Mouse (Mus musculus): ENCODE measurements around the gene Polr3h. TPM values are rescaled to one million over a fixed set of nuclear protein-coding genes. Genes with fewer than 3 reads are reported as not detected.

The Polr3h gene
- polyA plus RNA-seq, 1 experiment from 2014 or later, result 80.1 TPM

- H3K4me3 ChIP-seq (replicated peaks), result no peak overlapping the region
- H3K4me1 ChIP-seq, result peaks cover 19% of the 10 kb centered on the region
- 12% methylated on average over 9 of the region's 9 CpGs for WGBS
- H3K27me3 ChIP-seq, result no peaks in the 10 kb centered on the region
- ATAC-seq (replicated peaks; ENCODE audit: low FRiP score), result peak; percentile 80
- peak overlapping the region; percentile 27; the same call in 1 of the 2 replicates for H3K4me2 ChIP-seq
- 0 out of 2 replicates have a peak, but pooled peaks cover 10% of the 10 kb centered on the region for H3K36me3 ChIP-seq
- H3K9ac ChIP-seq, result no peak overlapping the region
- H3K9me3 ChIP-seq (replicated peaks), result no peaks in the 10 kb centered on the region
- H3K27ac ChIP-seq, result peak overlapping the region; percentile 52
Measured at GRCm38 (mm10) chr15:81943176-81943749, 17.2 kb upstream of the Polr3h start.

DNA sequence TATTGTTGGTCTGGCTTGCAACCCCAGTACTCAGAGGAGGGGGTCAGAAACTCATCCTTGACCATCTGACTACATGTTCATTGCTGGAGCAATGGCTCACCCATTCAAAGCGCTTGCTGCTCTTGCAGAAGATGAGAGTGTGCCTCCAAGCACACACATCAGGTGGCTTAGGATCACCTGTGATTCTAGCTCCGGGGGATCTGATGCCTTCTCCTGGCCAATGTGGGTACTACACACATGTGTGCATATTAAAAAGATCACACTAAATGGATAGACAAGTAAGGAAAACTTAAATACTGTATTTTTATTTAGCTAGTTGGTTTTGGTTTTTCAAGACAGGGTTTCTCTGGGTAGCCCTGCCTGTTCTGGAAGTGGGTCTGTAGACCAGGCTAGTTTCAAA, 15.0 kb upstream of the Polr3h start:
- Histone ChIP-seq H3K27me3 (no peaks in the 10 kb centered on the region), H3K9ac (no peak overlapping the region), H3K4me1 (peaks cover 41% of the 10 kb centered on the region), H3K36me3 (no peaks in the 10 kb centered on the region), H3K9me3 (replicated peaks) (no peaks in the 10 kb centered on the region), H3K4me3 (replicated peaks) (no peak overlapping the region), H3K27ac (no peak overlapping the region), H3K4me2 (no peak overlapping the region)
- WGBS, result 94% methylated on average over 2 of the region's 2 CpGs
- no peak for ATAC-seq (replicated peaks; ENCODE audit: low FRiP score)

GRCm38 (mm10) chr15:81940219-81940618, 14.2 kb upstream of the Polr3h start:
- H3K27ac ChIP-seq, result no peak overlapping the region
- no peak overlapping the region for H3K9ac ChIP-seq
- H3K4me3 ChIP-seq (replicated peaks), result no peak overlapping the region
- H3K9me3 ChIP-seq (replicated peaks), result no peaks in the 10 kb centered on the region
- H3K4me1 ChIP-seq, result peaks cover 43% of the 10 kb centered on the region
- no peak overlapping the region for H3K4me2 ChIP-seq
- H3K27me3 ChIP-seq, result no peaks in the 10 kb centered on the region
- H3K36me3 ChIP-seq, result no peaks in the 10 kb centered on the region
- no peak for ATAC-seq (replicated peaks; ENCODE audit: low FRiP score)
- WGBS, result 87% methylated on average over 5 of the region's 5 CpGs

DNA sequence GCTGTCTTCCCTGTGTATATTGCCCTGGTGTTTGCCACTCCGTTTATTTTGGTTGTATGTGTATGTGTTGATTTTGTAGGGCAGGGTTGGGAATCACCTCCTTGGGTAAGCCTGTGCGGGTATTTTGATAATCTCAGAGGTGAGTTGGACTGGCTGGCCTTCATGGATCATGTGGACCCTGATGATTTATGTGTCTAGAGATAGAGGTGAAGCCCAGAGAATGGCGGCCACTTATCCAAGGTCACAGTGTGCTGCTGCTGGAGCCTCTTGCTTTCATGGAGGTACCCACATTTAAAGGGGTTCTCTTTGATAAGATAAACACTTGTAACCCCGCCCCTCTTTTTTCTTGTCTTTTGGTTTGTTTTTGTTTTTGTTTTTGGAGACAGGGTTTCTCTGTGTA, 13.7 kb upstream of the Polr3h start:
- Histone ChIP-seq H3K4me3 (replicated peaks) (no peak overlapping the region), H3K27ac (no peak overlapping the region), H3K9me3 (replicated peaks) (no peaks in the 10 kb centered on the region), H3K27me3 (no peaks in the 10 kb centered on the region), H3K36me3 (no peaks in the 10 kb centered on the region), H3K4me1 (peaks cover 43% of the 10 kb centered on the region), H3K4me2 (no peak overlapping the region), H3K9ac (no peak overlapping the region)
- 82% methylated on average over 4 of the region's 4 CpGs for WGBS
- ATAC-seq (replicated peaks; ENCODE audit: low FRiP score), result no peak

GRCm38 (mm10) chr15:81939157-81939715, 13.2 kb upstream of the Polr3h start:
- Histone ChIP-seq H3K36me3 (no peaks in the 10 kb centered on the region), H3K27ac (no peak overlapping the region), H3K4me1 (peaks cover 43% of the 10 kb centered on the region), H3K4me3 (replicated peaks) (no peak overlapping the region), H3K4me2 (no peak overlapping the region), H3K9me3 (replicated peaks) (no peaks in the 10 kb centered on the region), H3K9ac (no peak overlapping the region), H3K27me3 (no peaks in the 10 kb centered on the region)
- no peak for ATAC-seq (replicated peaks; ENCODE audit: low FRiP score)
- WGBS, result 85% methylated on average over 10 of the region's 10 CpGs

- Histone ChIP-seq H3K27ac (peak overlapping the region; percentile 82), H3K4me3 (replicated peaks) (peak overlapping the region; percentile 49), H3K4me2 (peak overlapping the region; percentile 73), H3K9me3 (replicated peaks) (no peaks in the 10 kb centered on the region), H3K9ac (no peak overlapping the region), H3K36me3 (no peaks in the 10 kb centered on the region), H3K4me1 (peaks cover 42% of the 10 kb centered on the region), H3K27me3 (no peaks in the 10 kb centered on the region)
- 43% methylated on average over 2 of the region's 2 CpGs for WGBS
- no peak for ATAC-seq (replicated peaks; ENCODE audit: low FRiP score)
Measured at GRCm38 (mm10) chr15:81938246-81938645, 12.2 kb upstream of the Polr3h start.

GRCm38 (mm10) chr15:81937098-81937972, 11.3 kb upstream of the Polr3h start:
- H3K36me3 ChIP-seq, result no peaks in the 10 kb centered on the region
- H3K9me3 ChIP-seq (replicated peaks), result no peaks in the 10 kb centered on the region
- H3K9ac ChIP-seq, result peak overlapping the region; percentile 49
- 0 out of 2 replicates have a peak, but pooled peaks have one; percentile 17 for ATAC-seq (replicated peaks; ENCODE audit: low FRiP score)
- peaks cover 46% of the 10 kb centered on the region for H3K4me1 ChIP-seq
- H3K27me3 ChIP-seq, result no peaks in the 10 kb centered on the region
- 3% methylated on average over 19 of the region's 19 CpGs for WGBS
- H3K4me3 ChIP-seq (replicated peaks), result peak overlapping the region; percentile 49
- peak overlapping the region; percentile 73 for H3K4me2 ChIP-seq
- H3K27ac ChIP-seq, result peak overlapping the region; percentile 82

DNA sequence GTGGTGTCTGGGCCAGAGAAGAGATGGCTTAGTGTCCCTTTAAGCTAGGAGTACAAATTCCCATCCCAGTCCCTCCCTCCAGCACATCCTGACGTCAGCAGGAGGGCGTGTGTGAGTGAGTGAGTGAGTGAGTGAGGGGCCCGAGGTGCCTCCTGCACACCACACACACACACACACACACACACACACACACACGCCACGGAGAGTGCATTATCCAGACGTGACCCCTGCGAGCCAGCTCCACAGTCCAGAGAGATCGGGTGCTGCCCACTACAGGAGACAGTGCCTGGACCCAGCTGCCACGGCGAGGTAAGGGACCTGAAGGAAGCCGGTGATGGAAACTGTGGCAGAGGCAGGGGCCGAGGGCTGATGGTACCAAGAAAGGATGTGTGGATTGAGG, 10.6 kb upstream of the Polr3h start, which contains the start of gene Csdc2:
TSS of gene Csdc2 (plus strand) at position 81 of the 400 bp plus-strand sequence.
- under 1% methylated on average over 12 of the region's 12 CpGs for WGBS
- Histone ChIP-seq H3K27ac (peak within 1 kb of the TSS; percentile 82), H3K9me3 (replicated peaks) (no peaks in the 10 kb centered on the region), H3K36me3 (no peaks in the 10 kb centered on the region), H3K27me3 (no peaks in the 10 kb centered on the region), H3K9ac (peak within 1 kb of the TSS; percentile 49), H3K4me3 (replicated peaks) (peak within 1 kb of the TSS; percentile 49), H3K4me1 (peaks cover 44% of the 10 kb centered on the region), H3K4me2 (peak within 1 kb of the TSS; percentile 73)
- ATAC-seq (replicated peaks; ENCODE audit: low FRiP score), result peak; percentile 76

DNA sequence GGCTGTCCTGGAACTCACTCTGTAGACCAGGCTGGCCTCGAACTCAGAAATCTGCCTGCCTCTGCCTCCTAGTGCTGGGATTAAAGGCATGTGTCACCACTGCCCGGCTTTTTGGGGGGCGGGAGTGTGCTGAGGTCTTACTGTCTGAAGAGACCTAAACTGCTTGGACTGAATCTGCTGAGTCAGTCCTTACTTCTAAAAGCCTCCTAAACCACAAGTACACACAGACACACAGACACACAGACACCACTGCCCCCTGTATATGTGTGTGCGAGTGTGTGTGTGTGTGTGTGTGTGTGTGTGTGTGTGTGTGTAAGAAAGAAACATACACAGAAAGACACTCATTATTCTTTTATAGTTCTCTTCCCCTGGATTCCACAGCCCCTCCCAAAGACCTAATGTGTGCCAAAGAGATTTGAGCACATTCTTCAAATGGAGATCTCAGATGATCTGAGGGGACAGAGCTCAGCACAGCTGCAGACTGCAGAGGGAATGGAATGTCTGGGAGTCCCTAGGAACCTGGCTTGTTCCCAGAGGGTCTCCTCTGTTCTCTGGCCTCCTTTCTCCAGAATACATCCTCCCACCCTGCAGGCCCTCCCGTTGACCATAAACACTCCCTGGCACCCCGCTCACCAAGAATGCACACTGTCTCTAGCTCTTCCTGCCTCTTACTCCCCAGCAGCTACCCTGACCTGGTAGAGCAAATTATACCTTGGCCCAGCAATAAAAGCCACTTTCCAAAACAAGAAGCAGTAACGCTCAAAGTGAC, 10.0 kb upstream of the Polr3h start:
- WGBS, result 48% methylated on average over 7 of the region's 7 CpGs
- H3K9ac ChIP-seq, result 0 out of 2 replicates have a peak overlapping the region, but pooled peaks have one; percentile 49

DNA sequence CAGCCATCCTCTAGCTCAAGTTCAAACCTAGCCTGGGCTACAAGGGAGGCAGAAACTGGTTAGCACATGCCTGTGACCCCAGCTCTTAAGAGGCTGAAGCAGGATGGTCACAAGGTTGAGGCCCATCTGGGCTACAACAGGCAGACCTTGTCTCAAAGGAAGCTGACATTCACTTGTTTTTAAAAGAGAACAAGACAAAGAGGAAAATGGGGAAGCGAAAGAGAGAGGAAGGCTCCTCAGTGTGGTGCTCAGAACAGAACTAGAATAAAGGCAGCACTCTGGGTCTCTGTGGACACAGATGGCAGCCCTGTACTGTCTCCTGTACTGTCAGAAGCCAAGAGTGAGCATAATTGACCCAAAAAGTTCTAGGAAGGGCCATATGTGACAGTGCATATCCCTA, 7.9 kb upstream of the Polr3h start:
- H3K4me2 ChIP-seq, result no peak overlapping the region
- no peak overlapping the region for H3K9ac ChIP-seq
- H3K36me3 ChIP-seq, result no peaks in the 10 kb centered on the region
- 71% methylated on average over 1 of the region's 1 CpGs for WGBS
- no peaks in the 10 kb centered on the region for H3K9me3 ChIP-seq (replicated peaks)
- no peaks in the 10 kb centered on the region for H3K27me3 ChIP-seq
- no peak overlapping the region for H3K27ac ChIP-seq
- peaks cover 46% of the 10 kb centered on the region for H3K4me1 ChIP-seq
- H3K4me3 ChIP-seq (replicated peaks), result no peak overlapping the region
- no peak for ATAC-seq (replicated peaks; ENCODE audit: low FRiP score)

More for the DNA sequence above, 10.0 kb upstream of the Polr3h start:
- Histone ChIP-seq H3K27me3 (no peaks in the 10 kb centered on the region), H3K4me2 (peak overlapping the region; percentile 73), H3K4me1 (peaks cover 44% of the 10 kb centered on the region), H3K27ac (peak overlapping the region; percentile 82), H3K4me3 (replicated peaks) (peak overlapping the region; percentile 49), H3K36me3 (no peaks in the 10 kb centered on the region), H3K9me3 (replicated peaks) (no peaks in the 10 kb centered on the region)
- peak; percentile 16; the same call in 1 of the 2 replicates for ATAC-seq (replicated peaks; ENCODE audit: low FRiP score)

DNA sequence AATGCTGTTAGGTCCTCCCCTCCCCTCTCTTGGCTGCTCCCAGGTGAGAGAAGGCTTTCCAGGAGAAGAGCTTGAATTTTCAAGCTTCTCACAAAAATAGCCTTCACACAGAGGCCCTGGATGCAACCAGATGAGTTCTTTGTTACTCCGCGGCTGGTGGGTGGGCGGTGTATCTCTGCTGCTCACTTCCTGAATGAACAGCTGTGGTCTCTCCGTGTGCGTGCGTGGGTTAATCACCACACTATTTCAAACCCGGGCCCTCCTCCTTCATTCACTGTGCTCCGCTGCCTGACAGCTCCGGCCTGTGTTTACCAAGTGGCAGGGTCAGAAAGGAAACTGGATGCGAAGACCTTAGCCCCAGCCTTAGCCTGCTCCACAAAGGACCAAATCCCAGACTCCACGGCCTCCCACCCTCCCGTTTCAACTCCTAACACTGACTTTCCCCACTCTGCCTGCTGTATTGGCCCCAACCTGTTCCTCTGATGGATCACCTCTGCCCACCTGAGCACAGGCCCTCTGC, 7.0 kb upstream of the Polr3h start:
- peak; percentile 20; the same call in 1 of the 2 replicates for ATAC-seq (replicated peaks; ENCODE audit: low FRiP score)
- Histone ChIP-seq H3K36me3 (no peaks in the 10 kb centered on the region), H3K27ac (peak overlapping the region; percentile 73), H3K27me3 (no peaks in the 10 kb centered on the region), H3K9ac (0 out of 2 replicates have a peak overlapping the region, but pooled peaks have one; percentile 21), H3K4me3 (replicated peaks) (no peak overlapping the region), H3K4me2 (peak overlapping the region; percentile 24), H3K4me1 (peaks cover 46% of the 10 kb centered on the region), H3K9me3 (replicated peaks) (no peaks in the 10 kb centered on the region)
- 10% methylated on average over 12 of the region's 12 CpGs for WGBS
